Mouse (Mus musculus) ES-Bruce4 (cell line): ENCODE measurements around the gene Slc6a20a.

Source experiments
- CTCF ChIP-seq: IDR thresholded peaks from one replicate; pipeline ENCODE4 v1.8.1; 2011; ENCODE audit warnings: low read depth, low read length
- POLR2A ChIP-seq: IDR thresholded peaks from one replicate; pipeline ENCODE4 v1.8.1; 2011; ENCODE audit warnings: low read length; ENCODE audit not compliant: insufficient read depth

GRCm38 (mm10) chr9:123632993-123633392 is 45.7 kb downstream of the Slc6a20a start:
- TF ChIP-seq CTCF (no peak), POLR2A (no peak)
